Mouse (Mus musculus): ENCODE data around the gene Ifi35.
"Not testable (repeated sequence)": the region's sequence is repeated elsewhere in the genome, so short reads cannot be mapped to it uniquely, and the experiment has no call there.

Ifi35 gene

GRCm38 (mm10) chr11:101470206-101470605, 22.0 kb downstream of the Ifi35 start:
- DNase-seq, result no peak

DNA sequence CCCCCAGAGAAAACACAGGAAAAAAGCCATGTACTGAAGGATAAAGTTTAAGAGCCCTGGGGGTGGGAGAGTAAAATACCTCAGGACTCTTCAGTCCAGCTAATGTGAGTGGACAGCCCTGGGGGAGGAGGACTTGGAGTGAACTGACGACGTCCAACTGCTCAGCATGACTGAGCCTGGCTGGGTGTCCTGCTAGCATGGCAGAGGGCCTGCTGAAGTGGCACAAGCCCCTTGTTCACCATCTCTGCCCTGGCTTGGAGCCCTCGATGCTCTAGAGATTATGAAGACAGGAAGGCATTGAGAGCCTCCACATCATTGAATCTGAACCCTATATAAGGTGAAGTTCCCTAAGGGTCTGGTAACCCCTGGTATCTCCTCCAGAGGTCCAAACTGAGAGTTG, 23.7 kb downstream of the Ifi35 start:
- no peak for DNase-seq

DNA sequence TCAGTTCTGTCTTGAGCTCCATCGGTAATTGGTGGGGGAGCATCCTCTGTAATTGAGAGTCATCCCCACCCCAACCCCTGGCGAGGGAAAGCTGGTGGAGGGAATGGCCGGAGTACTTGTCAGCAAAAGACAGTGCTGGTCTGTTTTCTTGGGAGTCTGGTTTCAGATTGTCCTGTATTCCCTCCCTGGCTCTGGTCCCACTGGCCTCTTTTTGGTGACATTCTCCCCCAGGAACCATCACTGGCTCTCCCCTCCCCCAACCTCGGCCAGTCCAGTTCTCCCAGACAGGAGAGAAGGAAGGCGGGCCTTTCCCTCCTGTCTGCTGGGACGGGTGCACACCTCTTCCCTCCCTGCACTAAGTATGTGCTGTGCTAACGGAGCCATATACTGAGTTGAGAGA, 24.1 kb downstream of the Ifi35 start:
- DNase-seq, result no peak

DNA sequence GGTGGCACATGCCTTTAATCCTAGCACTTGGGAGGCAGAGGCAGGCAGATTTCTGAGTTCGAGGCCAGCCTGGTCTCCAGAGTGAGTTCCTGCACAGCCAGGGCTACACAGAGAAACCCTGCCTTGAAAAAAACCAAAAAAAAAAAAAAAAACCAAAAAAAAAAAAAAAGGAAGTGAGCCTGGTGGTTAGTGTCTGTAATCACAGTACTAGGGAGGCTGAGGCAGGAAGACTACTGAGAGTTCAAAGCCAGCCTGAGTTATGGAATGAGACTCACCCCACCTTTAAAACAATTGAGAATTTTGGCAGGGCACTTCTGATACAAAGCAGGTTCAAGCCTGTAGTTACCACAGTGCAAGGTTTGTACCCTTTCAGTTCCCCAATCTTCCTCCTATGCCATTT, 25.5 kb downstream of the Ifi35 start:
- DNase-seq, result not testable (repeated sequence)

DNA sequence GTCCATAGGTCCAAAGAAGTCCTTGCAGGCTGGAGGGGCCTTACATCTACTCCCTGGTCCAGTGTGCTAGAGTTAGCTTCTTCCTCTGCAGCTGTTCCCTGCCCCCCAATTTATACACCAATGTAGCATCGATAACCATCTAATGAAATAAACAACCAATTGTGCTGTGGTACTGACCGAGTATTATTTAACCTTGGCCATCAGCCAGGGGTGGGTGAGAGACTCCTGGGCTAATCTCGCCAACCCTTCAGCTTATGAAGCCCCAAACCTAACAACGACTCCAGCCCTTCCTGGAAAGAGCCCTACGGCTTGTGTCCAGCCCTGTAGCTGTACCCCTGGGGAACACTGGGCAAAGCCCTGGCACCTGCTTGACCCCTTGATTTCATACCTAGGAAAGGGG, 26.1 kb downstream of the Ifi35 start:
- DNase-seq, result no peak

DNA sequence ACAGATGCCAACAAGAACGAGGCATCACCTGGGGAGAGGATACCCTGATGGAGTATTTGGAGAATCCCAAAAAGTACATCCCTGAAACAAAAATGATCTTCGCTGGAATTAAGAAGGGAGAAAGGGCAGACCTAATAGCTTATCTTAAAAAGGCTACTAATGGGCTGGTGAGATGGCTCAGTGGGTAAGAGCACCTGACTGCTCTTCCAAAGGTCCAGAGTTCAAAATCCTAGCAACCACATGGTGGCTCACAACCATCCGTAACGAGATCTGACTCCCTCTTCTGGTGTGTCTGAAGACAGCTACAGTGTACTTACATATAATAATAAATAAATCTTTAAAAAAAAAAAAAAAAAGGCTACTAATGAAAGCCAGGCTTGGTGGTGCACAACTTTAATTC, 28.2 kb downstream of the Ifi35 start:
- not testable (repeated sequence) for DNase-seq

DNA sequence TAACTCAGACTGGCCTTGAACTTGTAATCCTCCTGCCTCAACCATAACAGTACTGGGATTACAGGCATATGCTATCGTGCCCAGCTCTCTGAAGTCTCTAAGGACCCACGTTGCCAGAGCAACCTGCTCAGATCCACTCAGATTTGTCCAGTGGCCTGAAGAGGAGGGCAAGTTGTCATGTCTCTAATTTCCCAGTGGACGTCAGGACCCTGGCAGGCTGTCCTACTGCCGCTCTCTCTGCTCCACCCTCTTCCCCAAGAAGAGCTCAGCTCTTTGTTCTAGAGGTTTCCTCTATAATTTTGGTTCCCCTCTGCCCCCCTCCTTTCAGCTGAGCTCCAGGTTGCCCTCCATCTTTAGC, 29.0 kb downstream of the Ifi35 start:
- DNase-seq, result no peak

GRCm38 (mm10) chr11:101477552-101478211, 29.5 kb downstream of the Ifi35 start:
- DNase-seq, result no peak

DNA sequence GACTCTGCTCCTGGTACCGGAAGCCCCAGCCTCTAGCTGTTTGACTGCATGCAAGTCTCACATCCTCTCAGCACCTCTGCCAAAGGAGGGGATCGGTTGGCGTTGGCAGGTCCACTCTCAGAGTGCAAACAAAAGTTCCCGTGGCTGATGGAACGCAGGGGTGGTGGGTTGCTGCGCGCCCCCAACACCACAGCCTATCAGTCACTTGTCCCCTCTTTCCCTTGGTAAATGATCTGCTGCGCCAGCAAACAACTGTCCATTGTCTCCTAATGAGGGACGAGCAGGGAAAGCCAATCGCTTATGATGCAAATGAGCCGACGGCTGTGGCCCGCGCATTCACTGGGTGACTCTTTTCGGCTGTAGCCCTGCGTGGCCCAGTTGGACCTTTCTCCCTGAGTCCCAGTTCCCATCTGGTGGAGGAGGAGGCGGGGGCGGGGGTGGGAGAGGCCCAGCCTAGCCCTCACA, 31.0 kb downstream of the Ifi35 start:
- DNase-seq, result no peak

DNA sequence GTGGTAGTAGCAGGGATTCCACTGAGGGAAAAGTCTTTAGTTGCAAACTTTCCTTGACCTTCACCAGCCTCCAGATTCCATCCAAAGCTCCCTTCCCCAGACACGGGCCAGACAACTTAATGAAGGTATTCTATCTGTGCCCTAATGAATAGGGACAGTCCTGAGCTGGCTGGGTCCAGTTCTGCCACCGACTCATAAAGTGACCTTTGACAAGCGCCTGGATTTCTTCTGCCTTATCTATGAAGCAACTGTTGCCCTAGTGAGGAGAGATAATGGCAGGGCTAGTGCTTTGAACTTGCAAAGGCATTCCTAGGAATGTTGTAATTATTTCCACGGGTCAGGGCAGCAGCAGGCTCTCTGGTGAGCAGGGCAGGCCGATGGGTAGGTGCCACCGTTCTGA, 32.7 kb downstream of the Ifi35 start:
- DNase-seq, result no peak

DNA sequence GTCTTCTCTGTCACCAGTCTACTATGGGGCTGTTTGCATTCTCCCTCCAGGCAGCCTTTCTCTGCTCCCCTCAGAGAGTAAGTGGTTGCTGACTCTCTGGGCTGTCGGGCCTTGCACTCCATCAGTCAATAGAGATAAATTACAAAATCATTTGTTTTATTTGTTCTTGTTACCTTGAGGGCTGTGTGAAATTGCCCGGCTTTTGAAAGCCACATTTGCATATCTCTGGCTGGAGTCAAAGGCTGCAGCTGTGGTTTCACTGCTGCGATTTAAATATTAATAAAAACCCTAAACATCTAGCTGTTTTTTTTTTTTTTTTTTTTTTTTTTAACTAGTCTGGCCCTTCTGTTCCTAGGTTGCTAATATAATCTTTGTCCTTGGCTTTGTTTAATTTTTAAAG, 35.6 kb downstream of the Ifi35 start:
- DNase-seq, result no peak

DNA sequence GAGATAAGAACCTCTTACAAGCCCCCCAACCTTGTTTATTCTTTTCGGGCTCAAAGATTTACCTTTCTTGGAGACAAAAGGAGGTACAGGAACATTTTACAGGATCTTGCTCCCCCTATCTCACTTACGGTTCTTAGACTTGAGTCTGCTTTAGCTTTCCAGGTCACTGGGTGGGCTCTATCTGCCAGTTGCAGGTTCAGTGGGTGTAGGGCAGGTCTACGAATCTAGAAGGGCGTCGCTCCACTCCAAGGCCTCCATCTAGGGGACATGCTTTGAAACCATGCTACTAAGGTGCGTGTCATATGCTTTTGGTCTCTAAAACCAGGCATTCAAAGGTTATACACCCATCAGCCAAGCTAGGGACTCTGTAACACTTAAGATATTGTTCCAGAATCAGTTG, 36.0 kb downstream of the Ifi35 start:
- DNase-seq, result no peak

GRCm38 (mm10) chr11:101484814-101485213, 36.6 kb downstream of the Ifi35 start:
- DNase-seq, result no peak

GRCm38 (mm10) chr11:101485509-101486028, 37.4 kb downstream of the Ifi35 start:
- DNase-seq, result no peak

GRCm38 (mm10) chr11:101486126-101486525, 37.9 kb downstream of the Ifi35 start:
- no peak for DNase-seq

DNA sequence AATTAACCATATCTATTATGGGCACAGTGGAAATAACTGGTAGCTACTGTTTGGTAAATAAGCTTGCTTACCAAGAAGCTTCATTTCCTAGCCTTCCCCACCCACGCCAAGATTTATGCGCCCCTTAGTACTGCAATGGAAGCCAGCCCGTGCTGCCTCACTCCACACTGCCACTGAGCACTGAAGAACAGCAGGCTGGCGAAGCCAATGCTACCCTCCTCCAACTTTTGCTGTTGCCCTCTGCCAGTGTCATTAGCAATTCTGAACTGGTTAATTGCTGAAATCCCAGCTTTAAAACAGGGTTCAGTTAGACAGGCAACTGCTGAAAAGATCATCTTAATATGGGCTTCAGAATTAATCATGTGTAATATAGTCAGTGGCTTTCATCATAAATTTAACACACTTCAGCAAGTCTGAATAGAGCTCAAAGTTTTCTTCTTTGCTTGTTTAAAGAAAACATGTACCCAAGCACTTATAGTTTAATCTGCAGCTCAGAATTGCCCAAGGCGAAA, 58.1 kb downstream of the Ifi35 start:
- DNase-seq, result no peak

DNA sequence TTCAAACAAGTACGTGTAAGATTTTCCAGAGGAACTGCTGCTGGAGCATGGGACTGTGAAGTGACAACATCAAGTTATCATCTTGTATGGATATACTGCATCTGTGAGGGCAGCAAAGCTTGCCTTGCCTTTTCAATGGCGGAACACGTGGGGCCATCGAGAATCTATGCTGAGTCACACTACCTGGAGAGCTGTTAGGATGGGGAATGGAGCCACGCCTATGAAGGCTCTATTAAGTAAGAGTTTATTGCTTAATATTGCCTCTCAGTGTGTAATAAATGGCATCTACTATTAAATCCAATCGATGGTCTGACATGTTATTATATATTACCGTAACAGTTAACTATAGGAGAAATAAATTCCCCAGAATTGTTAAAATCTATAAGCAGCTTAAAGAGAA, 58.9 kb downstream of the Ifi35 start:
- no peak for DNase-seq
